Mouse (Mus musculus): ENCODE results near the gene Pigyl. TPM values are rescaled to one million over a fixed set of nuclear protein-coding genes. Genes with fewer than 3 reads are reported as not detected.

Gene Pigyl
- polyA plus RNA-seq, 1 experiment from 2014 or later: 99.2 TPM

- H3K4me1 ChIP-seq (replicated peaks; ENCODE audit: control insufficient read depth, insufficient read depth): 0 out of 2 replicates have a peak, but pooled peaks cover 5% of the 10 kb centered on the region
- ATAC-seq (ENCODE audit: low FRiP score, low TSS enrichment) (no peak), DNase-seq (ENCODE audit: low spot score) (no peak)
- peak overlapping the region; percentile 93 for H3K9ac ChIP-seq (ENCODE audit: low read length)
- H3K4me3 ChIP-seq (ENCODE audit: low read depth, low read length): peak overlapping the region; percentile 65
- 68% methylated on average over 34 of the region's 34 CpGs for WGBS
- peak overlapping the region; percentile 72 for H3K4me2 ChIP-seq (replicated peaks; ENCODE audit: low read depth)
- no peak for TF ChIP-seq EP300 (optimal IDR thresholded peaks at IDR 0.05)
- no peak for TF ChIP-seq CTCF (IDR thresholded peaks at IDR 0.05; ENCODE audit: low read depth)
- H3K27me3 ChIP-seq (ENCODE audit: control insufficient read depth, insufficient read depth, low read length): no peaks in the 10 kb centered on the region
- H3K9me3 ChIP-seq (ENCODE audit: control insufficient read depth, low read length): no peaks in the 10 kb centered on the region
- H3K27ac ChIP-seq (replicated peaks): peak overlapping the region; percentile 93; the same call in 1 of the 2 replicates
- H3K36me3 ChIP-seq (ENCODE audit: control insufficient read depth, insufficient read depth, low read length): no peaks in the 10 kb centered on the region
These were observed 1.0 kb downstream of the Pigyl start for GRCm38 (mm10) chr9:22157516-22158265.

GRCm38 (mm10) chr9:22161299-22161698 lies 4.7 kb downstream of the Pigyl start:
- TF ChIP-seq EP300 (optimal IDR thresholded peaks at IDR 0.05) (no peak), CTCF (IDR thresholded peaks at IDR 0.05; ENCODE audit: low read depth) (no peak)
- Histone ChIP-seq H3K27me3 (ENCODE audit: control insufficient read depth, insufficient read depth, low read length) (no peaks in the 10 kb centered on the region), H3K4me1 (replicated peaks; ENCODE audit: control insufficient read depth, insufficient read depth) (0 out of 2 replicates have a peak, but pooled peaks cover 5% of the 10 kb centered on the region), H3K4me2 (replicated peaks; ENCODE audit: low read depth) (no peak overlapping the region), H3K27ac (replicated peaks) (no peak overlapping the region), H3K9me3 (ENCODE audit: control insufficient read depth, low read length) (no peaks in the 10 kb centered on the region), H3K9ac (ENCODE audit: low read length) (no peak overlapping the region), H3K36me3 (ENCODE audit: control insufficient read depth, insufficient read depth, low read length) (no peaks in the 10 kb centered on the region), H3K4me3 (ENCODE audit: low read depth, low read length) (no peak overlapping the region)
- 34% methylated on average over 6 of the region's 6 CpGs for WGBS
- ATAC-seq (ENCODE audit: low FRiP score, low TSS enrichment) (no peak), DNase-seq (ENCODE audit: low spot score) (no peak)

GRCm38 (mm10) chr9:22162305-22162704 lies 5.7 kb downstream of the Pigyl start:
- Histone ChIP-seq H3K27me3 (ENCODE audit: control insufficient read depth, insufficient read depth, low read length) (no peaks in the 10 kb centered on the region), H3K9me3 (ENCODE audit: control insufficient read depth, low read length) (no peaks in the 10 kb centered on the region), H3K4me1 (replicated peaks; ENCODE audit: control insufficient read depth, insufficient read depth) (0 out of 2 replicates have a peak, but pooled peaks cover 4% of the 10 kb centered on the region), H3K4me2 (replicated peaks; ENCODE audit: low read depth) (no peak overlapping the region), H3K4me3 (ENCODE audit: low read depth, low read length) (no peak overlapping the region), H3K27ac (replicated peaks) (no peak overlapping the region; the same call in 1 of the 2 replicates), H3K36me3 (ENCODE audit: control insufficient read depth, insufficient read depth, low read length) (no peaks in the 10 kb centered on the region), H3K9ac (ENCODE audit: low read length) (no peak overlapping the region)
- ATAC-seq (ENCODE audit: low FRiP score, low TSS enrichment): no peak
- 70% methylated on average over 9 of the region's 9 CpGs for WGBS
- TF ChIP-seq CTCF (IDR thresholded peaks at IDR 0.05; ENCODE audit: low read depth): no peak
- no peak for TF ChIP-seq EP300 (optimal IDR thresholded peaks at IDR 0.05)
- no peak for DNase-seq (ENCODE audit: low spot score)

GRCm38 (mm10) chr9:22162912-22163311 lies 6.3 kb downstream of the Pigyl start:
- no peaks in the 10 kb centered on the region for H3K27me3 ChIP-seq (ENCODE audit: control insufficient read depth, insufficient read depth, low read length)
- H3K9me3 ChIP-seq (ENCODE audit: control insufficient read depth, low read length): no peaks in the 10 kb centered on the region
- no peak overlapping the region for H3K9ac ChIP-seq (ENCODE audit: low read length)
- no peak overlapping the region for H3K27ac ChIP-seq (replicated peaks)
- H3K4me3 ChIP-seq (ENCODE audit: low read depth, low read length): no peak overlapping the region
- no peaks in the 10 kb centered on the region for H3K4me1 ChIP-seq (replicated peaks; ENCODE audit: control insufficient read depth, insufficient read depth)
- no peak overlapping the region for H3K4me2 ChIP-seq (replicated peaks; ENCODE audit: low read depth)
- ATAC-seq (ENCODE audit: low FRiP score, low TSS enrichment) (no peak), DNase-seq (ENCODE audit: low spot score) (no peak)
- TF ChIP-seq CTCF (IDR thresholded peaks at IDR 0.05; ENCODE audit: low read depth): no peak
- no peak for TF ChIP-seq EP300 (optimal IDR thresholded peaks at IDR 0.05)
- no peaks in the 10 kb centered on the region for H3K36me3 ChIP-seq (ENCODE audit: control insufficient read depth, insufficient read depth, low read length)
- 91% methylated on average over 7 of the region's 7 CpGs for WGBS

- ATAC-seq (ENCODE audit: low FRiP score, low TSS enrichment) (peak; percentile 74), DNase-seq (ENCODE audit: low spot score) (peak; percentile 78)
- WGBS: 2% methylated on average over 51 of the region's 54 CpGs
- Histone ChIP-seq H3K36me3 (ENCODE audit: control insufficient read depth, insufficient read depth, low read length) (no peaks in the 10 kb centered on the region), H3K27ac (replicated peaks) (no peak overlapping the region), H3K4me1 (replicated peaks; ENCODE audit: control insufficient read depth, insufficient read depth) (no peaks in the 10 kb centered on the region), H3K4me2 (replicated peaks; ENCODE audit: low read depth) (peak overlapping the region; percentile 96), H3K9ac (ENCODE audit: low read length) (peak overlapping the region; percentile 68), H3K9me3 (ENCODE audit: control insufficient read depth, low read length) (no peaks in the 10 kb centered on the region), H3K27me3 (ENCODE audit: control insufficient read depth, insufficient read depth, low read length) (no peaks in the 10 kb centered on the region), H3K4me3 (ENCODE audit: low read depth, low read length) (peak overlapping the region; percentile 59)
- TF ChIP-seq EP300 (optimal IDR thresholded peaks at IDR 0.05) (no peak), CTCF (IDR thresholded peaks at IDR 0.05; ENCODE audit: low read depth) (peak; percentile 17; the same call in 1 of the 2 replicates)
These were observed 8.3 kb downstream of the Pigyl start for GRCm38 (mm10) chr9:22164711-22165668.

Data from stomach, postnatal 0 days (tissue).